Mouse (Mus musculus) left cerebral cortex, postnatal 25 days (tissue): ENCODE data around the gene Gjb3. TPM values are rescaled to one million over a fixed set of nuclear protein-coding genes. Genes with fewer than 3 reads are reported as not detected.

Source experiments
- DNase-seq, 2 experiments: peaks; one replicate each; pipeline ENCODE4 v3.0.0; 2022; ENCODE audit warnings: low spot score in 2 of 2, mixed read lengths in 1 of 2
- intact Hi-C: fragments of 180-260 bp; cut with DNase I; formaldehyde crosslinking; loops from one replicate; pipeline ENCODE4 v1.15.1; 2025
- total RNA-seq, 2 experiments: library from RNA; stranded (reverse); gene quantifications; 2 replicates each; pipeline ENCODE4 v1.2.3; 2021

The Gjb3 gene
- total RNA-seq, 2 experiments from 2014 or later: 0.27 TPM; not detected in 1

- intact Hi-C loops: no loop called here
- DNase-seq: no peak
Measured at GRCm38 (mm10) chr4:127306915-127307314, 23.7 kb downstream of the Gjb3 start.

- intact Hi-C loops: no loop called here
- DNase-seq: no peak
Measured at GRCm38 (mm10) chr4:127303796-127304195, 26.8 kb downstream of the Gjb3 start.

- DNase-seq: peak in 1 of 2 experiments; percentile 21
- intact Hi-C loops: no loop called here
Measured at GRCm38 (mm10) chr4:127300503-127300902, 30.1 kb downstream of the Gjb3 start.

- DNase-seq: no peak
- intact Hi-C loops: no loop called here
Measured at GRCm38 (mm10) chr4:127292631-127293030, 38.0 kb downstream of the Gjb3 start.

- no peak for DNase-seq
- intact Hi-C loops: no loop called here
Measured at GRCm38 (mm10) chr4:127289039-127289548, 41.5 kb downstream of the Gjb3 start.

- intact Hi-C loops: no loop called here
- DNase-seq: no peak
Measured at GRCm38 (mm10) chr4:127286907-127287306, 43.7 kb downstream of the Gjb3 start.

- intact Hi-C loops: loop anchor here (10.0 kb wide), 1 partner anchor 146 kb away; no protein-coding TSS in a partner anchor
- no peak for DNase-seq
Measured at GRCm38 (mm10) chr4:127279241-127279640, 51.4 kb downstream of the Gjb3 start.

- intact Hi-C loops: loop anchor here (10.0 kb wide), 1 partner anchor 146 kb away; no protein-coding TSS in a partner anchor
- DNase-seq: no peak
Measured at GRCm38 (mm10) chr4:127278451-127279001, 52.1 kb downstream of the Gjb3 start.

Other genes starting within 250 kb of the Gjb3 start
- 1 to 10 TPM; 2.5 to 3.4 TPM for gene Tmem35b, start 207.2 kb downstream of the Gjb3 start, total RNA-seq
- gene Dlgap3, start 161.6 kb downstream of the Gjb3 start, total RNA-seq: 100 to 1,000 TPM; 396 to 399 TPM
- 10 to 100 TPM; 55.2 to 55.3 TPM for gene Smim12, start 87.1 kb downstream of the Gjb3 start, total RNA-seq
- 1 to 10 TPM; 3.1 to 4.8 TPM for gene Gja4, start 16.8 kb downstream of the Gjb3 start, total RNA-seq
- not detected for gene Gjb4, start 23.2 kb upstream of the Gjb3 start, total RNA-seq
- gene Gjb5, start 27.3 kb upstream of the Gjb3 start, total RNA-seq: not detected